Mouse (Mus musculus): Measurements from ENCODE around the gene Clp1. TPM values are rescaled to one million over a fixed set of nuclear protein-coding genes. Genes with fewer than 3 reads are reported as not detected.
A peak's percentile ranks its signal among the peaks of the same experiment; 100 is the strongest.

Clp1 gene
- polyA plus RNA-seq, 1 experiment from 2014 or later, result 48.5 TPM

GRCm38 (mm10) chr2:84762295-84762694, 35.1 kb upstream of the Clp1 start:
- Histone ChIP-seq H3K9ac (ENCODE audit: low read length) (no peak overlapping the region), H3K36me3 (ENCODE audit: control insufficient read depth, insufficient read depth, low read length) (no peaks in the 10 kb centered on the region), H3K4me2 (ENCODE audit: low read depth) (no peak overlapping the region), H3K9me3 (ENCODE audit: control insufficient read depth, low read length) (no peaks in the 10 kb centered on the region), H3K27ac (ENCODE audit: low read depth, low read length) (no peak overlapping the region), H3K4me3 (ENCODE audit: low read depth, low read length) (no peak overlapping the region), H3K4me1 (ENCODE audit: control insufficient read depth, insufficient read depth, low read length) (no peaks in the 10 kb centered on the region), H3K27me3 (ENCODE audit: control insufficient read depth, insufficient read depth, low read length) (no peaks in the 10 kb centered on the region)
- no peak for ATAC-seq (ENCODE audit: insufficient read depth, low FRiP score, low TSS enrichment)
- WGBS, result 46% methylated on average over 4 of the region's 4 CpGs
- no peak for DNase-seq (ENCODE audit: low spot score)

- no peaks in the 10 kb centered on the region for H3K27me3 ChIP-seq (ENCODE audit: control insufficient read depth, insufficient read depth, low read length)
- DNase-seq (ENCODE audit: low spot score) (no peak), ATAC-seq (ENCODE audit: insufficient read depth, low FRiP score, low TSS enrichment) (no peak)
- no peaks in the 10 kb centered on the region for H3K36me3 ChIP-seq (ENCODE audit: control insufficient read depth, insufficient read depth, low read length)
- WGBS, result 98% methylated on average over 1 of the region's 1 CpGs
- H3K9ac ChIP-seq (ENCODE audit: low read length), result no peak overlapping the region
- H3K4me1 ChIP-seq (ENCODE audit: control insufficient read depth, insufficient read depth, low read length), result no peaks in the 10 kb centered on the region
- no peak overlapping the region for H3K4me2 ChIP-seq (ENCODE audit: low read depth)
- H3K27ac ChIP-seq (ENCODE audit: low read depth, low read length), result no peak overlapping the region
- H3K4me3 ChIP-seq (ENCODE audit: low read depth, low read length), result no peak overlapping the region
- H3K9me3 ChIP-seq (ENCODE audit: control insufficient read depth, low read length), result no peaks in the 10 kb centered on the region
Observed at GRCm38 (mm10) chr2:84761840-84762239, 34.7 kb upstream of the Clp1 start.

- H3K4me2 ChIP-seq (ENCODE audit: low read depth), result no peak overlapping the region
- ATAC-seq (ENCODE audit: insufficient read depth, low FRiP score, low TSS enrichment), result no peak
- no peak overlapping the region for H3K4me3 ChIP-seq (ENCODE audit: low read depth, low read length)
- H3K36me3 ChIP-seq (ENCODE audit: control insufficient read depth, insufficient read depth, low read length), result no peaks in the 10 kb centered on the region
- H3K27me3 ChIP-seq (ENCODE audit: control insufficient read depth, insufficient read depth, low read length), result no peaks in the 10 kb centered on the region
- H3K27ac ChIP-seq (ENCODE audit: low read depth, low read length), result no peak overlapping the region
- DNase-seq (ENCODE audit: low spot score), result no peak
- WGBS, result 89% methylated on average over 3 of the region's 3 CpGs
- H3K9me3 ChIP-seq (ENCODE audit: control insufficient read depth, low read length), result no peaks in the 10 kb centered on the region
- no peaks in the 10 kb centered on the region for H3K4me1 ChIP-seq (ENCODE audit: control insufficient read depth, insufficient read depth, low read length)
- no peak overlapping the region for H3K9ac ChIP-seq (ENCODE audit: low read length)
Observed at GRCm38 (mm10) chr2:84761309-84761708, 34.2 kb upstream of the Clp1 start.

- DNase-seq (ENCODE audit: low spot score) (no peak), ATAC-seq (ENCODE audit: insufficient read depth, low FRiP score, low TSS enrichment) (no peak)
- H3K4me1 ChIP-seq (ENCODE audit: control insufficient read depth, insufficient read depth, low read length), result no peaks in the 10 kb centered on the region
- no peaks in the 10 kb centered on the region for H3K9me3 ChIP-seq (ENCODE audit: control insufficient read depth, low read length)
- H3K4me3 ChIP-seq (ENCODE audit: low read depth, low read length), result no peak overlapping the region
- 77% methylated on average over 8 of the region's 8 CpGs for WGBS
- H3K9ac ChIP-seq (ENCODE audit: low read length), result no peak overlapping the region
- H3K27me3 ChIP-seq (ENCODE audit: control insufficient read depth, insufficient read depth, low read length), result no peaks in the 10 kb centered on the region
- no peak overlapping the region for H3K27ac ChIP-seq (ENCODE audit: low read depth, low read length)
- no peaks in the 10 kb centered on the region for H3K36me3 ChIP-seq (ENCODE audit: control insufficient read depth, insufficient read depth, low read length)
- no peak overlapping the region for H3K4me2 ChIP-seq (ENCODE audit: low read depth)
Observed at GRCm38 (mm10) chr2:84760777-84761176, 33.6 kb upstream of the Clp1 start.

- Histone ChIP-seq H3K27ac (ENCODE audit: low read depth, low read length) (no peak overlapping the region), H3K9me3 (ENCODE audit: control insufficient read depth, low read length) (no peaks in the 10 kb centered on the region), H3K4me3 (ENCODE audit: low read depth, low read length) (no peak overlapping the region), H3K27me3 (ENCODE audit: control insufficient read depth, insufficient read depth, low read length) (no peaks in the 10 kb centered on the region), H3K36me3 (ENCODE audit: control insufficient read depth, insufficient read depth, low read length) (no peaks in the 10 kb centered on the region), H3K9ac (ENCODE audit: low read length) (no peak overlapping the region), H3K4me2 (ENCODE audit: low read depth) (no peak overlapping the region), H3K4me1 (ENCODE audit: control insufficient read depth, insufficient read depth, low read length) (no peaks in the 10 kb centered on the region)
- 7% methylated on average over 2 of the region's 2 CpGs for WGBS
- peak; percentile 58; the same call in 1 of the 2 replicates for ATAC-seq (ENCODE audit: insufficient read depth, low FRiP score, low TSS enrichment)
- peak; percentile 25 for DNase-seq (ENCODE audit: low spot score)
Observed at GRCm38 (mm10) chr2:84758542-84759127, 31.5 kb upstream of the Clp1 start.

- no peak for DNase-seq (ENCODE audit: low spot score)
- H3K9ac ChIP-seq (ENCODE audit: low read length), result no peak overlapping the region
- ATAC-seq (ENCODE audit: insufficient read depth, low FRiP score, low TSS enrichment), result no peak
- no peaks in the 10 kb centered on the region for H3K36me3 ChIP-seq (ENCODE audit: control insufficient read depth, insufficient read depth, low read length)
- no peaks in the 10 kb centered on the region for H3K4me1 ChIP-seq (ENCODE audit: control insufficient read depth, insufficient read depth, low read length)
- no peaks in the 10 kb centered on the region for H3K27me3 ChIP-seq (ENCODE audit: control insufficient read depth, insufficient read depth, low read length)
- H3K4me3 ChIP-seq (ENCODE audit: low read depth, low read length), result no peak overlapping the region
- H3K4me2 ChIP-seq (ENCODE audit: low read depth), result no peak overlapping the region
- 58% methylated on average over 7 of the region's 7 CpGs for WGBS
- no peak overlapping the region for H3K27ac ChIP-seq (ENCODE audit: low read depth, low read length)
- H3K9me3 ChIP-seq (ENCODE audit: control insufficient read depth, low read length), result no peaks in the 10 kb centered on the region
Observed at GRCm38 (mm10) chr2:84757026-84757682, 30.0 kb upstream of the Clp1 start.

- no peak overlapping the region for H3K4me2 ChIP-seq (ENCODE audit: low read depth)
- DNase-seq (ENCODE audit: low spot score) (no peak), ATAC-seq (ENCODE audit: insufficient read depth, low FRiP score, low TSS enrichment) (no peak)
- H3K4me1 ChIP-seq (ENCODE audit: control insufficient read depth, insufficient read depth, low read length), result no peaks in the 10 kb centered on the region
- no peak overlapping the region for H3K4me3 ChIP-seq (ENCODE audit: low read depth, low read length)
- H3K27ac ChIP-seq (ENCODE audit: low read depth, low read length), result no peak overlapping the region
- H3K36me3 ChIP-seq (ENCODE audit: control insufficient read depth, insufficient read depth, low read length), result no peaks in the 10 kb centered on the region
- no peak overlapping the region for H3K9ac ChIP-seq (ENCODE audit: low read length)
- WGBS, result 86% methylated on average over 5 of the region's 5 CpGs
- H3K9me3 ChIP-seq (ENCODE audit: control insufficient read depth, low read length), result no peaks in the 10 kb centered on the region
- no peaks in the 10 kb centered on the region for H3K27me3 ChIP-seq (ENCODE audit: control insufficient read depth, insufficient read depth, low read length)
Observed at GRCm38 (mm10) chr2:84756245-84756644, 29.1 kb upstream of the Clp1 start.

GRCm38 (mm10) chr2:84750115-84750514, 23.0 kb upstream of the Clp1 start:
- Histone ChIP-seq H3K9me3 (ENCODE audit: control insufficient read depth, low read length) (no peaks in the 10 kb centered on the region), H3K9ac (ENCODE audit: low read length) (no peak overlapping the region), H3K27me3 (ENCODE audit: control insufficient read depth, insufficient read depth, low read length) (no peaks in the 10 kb centered on the region), H3K36me3 (ENCODE audit: control insufficient read depth, insufficient read depth, low read length) (no peaks in the 10 kb centered on the region), H3K4me1 (ENCODE audit: control insufficient read depth, insufficient read depth, low read length) (no peaks in the 10 kb centered on the region), H3K4me3 (ENCODE audit: low read depth, low read length) (no peak overlapping the region), H3K4me2 (ENCODE audit: low read depth) (no peak overlapping the region), H3K27ac (ENCODE audit: low read depth, low read length) (no peak overlapping the region)
- no peak for ATAC-seq (ENCODE audit: insufficient read depth, low FRiP score, low TSS enrichment)
- WGBS, result 83% methylated on average over 6 of the region's 6 CpGs
- DNase-seq (ENCODE audit: low spot score), result no peak

- peak overlapping the region; percentile 96 for H3K4me2 ChIP-seq (ENCODE audit: low read depth)
- no peaks in the 10 kb centered on the region for H3K27me3 ChIP-seq (ENCODE audit: control insufficient read depth, insufficient read depth, low read length)
- no peak for DNase-seq (ENCODE audit: low spot score)
- 0 out of 2 replicates have a peak, but pooled peaks cover 3% of the 10 kb centered on the region for H3K36me3 ChIP-seq (ENCODE audit: control insufficient read depth, insufficient read depth, low read length)
- H3K4me3 ChIP-seq (ENCODE audit: low read depth, low read length), result peak overlapping the region; percentile 69
- peak overlapping the region; percentile 98 for H3K27ac ChIP-seq (ENCODE audit: low read depth, low read length)
- H3K4me1 ChIP-seq (ENCODE audit: control insufficient read depth, insufficient read depth, low read length), result peaks cover 26% of the 10 kb centered on the region
- ATAC-seq (ENCODE audit: insufficient read depth, low FRiP score, low TSS enrichment), result 0 out of 2 replicates have a peak, but pooled peaks have one; percentile 0
- WGBS, result 0% methylated on average over 10 of the region's 10 CpGs
- H3K9me3 ChIP-seq (ENCODE audit: control insufficient read depth, low read length), result no peaks in the 10 kb centered on the region
- H3K9ac ChIP-seq (ENCODE audit: low read length), result peak overlapping the region; percentile 59
Observed at GRCm38 (mm10) chr2:84744126-84744525, 17.0 kb upstream of the Clp1 start.

Data from neural tube, embryonic 11.5 days (tissue).